11 mouse cellular contexts compared by ENCODE assay signal in genomic region chr11:53788196-53788595, GRCm38 (mm10). TPM values are rescaled to one million over a fixed set of nuclear protein-coding genes. Genes with fewer than 3 reads are reported as not detected.
DNase-seq lines count a peak whose midpoint lies in the region; ATAC-seq lines count a peak whose summit lies in the region.
"Had no signal": no experiment of that assay in that cellular context is flagged by ENCODE, and none has a peak within 500 bp of the region (broad histone marks: within the 10 kb centered on the region; RNA-seq: fewer than 3 reads in every experiment).

No protein-coding gene starts in this region.

- no peak overlapping the region for H3K4me2 ChIP-seq in forebrain, embryonic 14.5 days (ENCODE audit: low read length)
- H3K4me2 ChIP-seq: embryonic facial prominence, embryonic 13.5 days; intestine, embryonic 15.5 days had no signal

- no peak overlapping the region for H3K9ac ChIP-seq in forebrain, embryonic 14.5 days (ENCODE audit: low read length)
- H3K9ac ChIP-seq: embryonic facial prominence, embryonic 13.5 days; intestine, embryonic 15.5 days had no signal

- WGBS in forebrain, embryonic 14.5 days = 79% methylated on average over 8 of the region's 8 CpGs

- no peaks in the 10 kb centered on the region for H3K9me3 ChIP-seq in forebrain, embryonic 14.5 days (replicated peaks; ENCODE audit: control insufficient read depth, low read length)
- H3K9me3 ChIP-seq: embryonic facial prominence, embryonic 13.5 days; intestine, embryonic 15.5 days had no signal

- H3K27me3 ChIP-seq in forebrain, embryonic 14.5 days (replicated peaks; ENCODE audit: control insufficient read depth, insufficient read depth, low read length) = no peaks in the 10 kb centered on the region
- H3K27me3 ChIP-seq: embryonic facial prominence, embryonic 13.5 days; intestine, embryonic 15.5 days had no signal

- no peaks in the 10 kb centered on the region for H3K36me3 ChIP-seq in forebrain, embryonic 14.5 days (ENCODE audit: control insufficient read depth, insufficient read depth, low read length)
- H3K36me3 ChIP-seq: embryonic facial prominence, embryonic 13.5 days; intestine, embryonic 15.5 days had no signal

- H3K27ac ChIP-seq in forebrain, embryonic 14.5 days (ENCODE audit: low read depth, low read length) = no peak overlapping the region
- H3K27ac ChIP-seq: embryonic facial prominence, embryonic 13.5 days; intestine, embryonic 15.5 days had no signal

- no peak for ATAC-seq in forebrain, embryonic 14.5 days
- ATAC-seq: intestine, embryonic 15.5 days had no signal

- H3K4me1 ChIP-seq in forebrain, embryonic 14.5 days (ENCODE audit: control insufficient read depth, insufficient read depth, low read length) = no peaks in the 10 kb centered on the region

- peak; percentile 73 to 86 for DNase-seq in adrenal gland, adult (ENCODE audit: inconsistent age in 2 of 2, low spot score in 1 of 2)
- DNase-seq in adrenal gland, adult 18-20 months (ENCODE audit: low spot score in 2 of 2) = no peak
- peak; percentile 77 for DNase-seq in ovary, postnatal 36 days (ENCODE audit: low spot score)
- no peak for DNase-seq in ovary, postnatal 10 days (ENCODE audit: low spot score)
- peak; percentile 68 to 90 for DNase-seq in kidney, postnatal 25 days
- DNase-seq in testis, postnatal 14 days (ENCODE audit: low spot score) = peak; percentile 54
- no peak for DNase-seq in cerebellum, adult 8-10 months
- no peak for DNase-seq in forebrain, embryonic 14.5 days (ENCODE audit: low spot score)

- H3K4me3 ChIP-seq in forebrain, embryonic 14.5 days (ENCODE audit: low read depth, low read length) = no peak overlapping the region
- H3K4me3 ChIP-seq: embryonic facial prominence, embryonic 13.5 days; intestine, embryonic 15.5 days had no signal

RNA-seq across cellular contexts. Expression of gene Gm17334, which starts 15.2 kb away (rescaled TPM):
- under 1 TPM in 1 of 2 experiments, not detected in 1; 0.80 TPM for total RNA-seq in adrenal gland, adult 18-20 months (2021)
- polyA plus RNA-seq in forebrain, embryonic 14.5 days (2014; fragmentation: Nextera tagmentation; extraction: Ambion mirVana) = not detected in 2 replicates
- polyA plus RNA-seq: embryonic facial prominence, embryonic 13.5 days; neural tube, embryonic 14.5 days had no signal

RNA-seq across cellular contexts. Expression of gene Irf1, which starts 18.4 kb away (rescaled TPM):
- total RNA-seq in adrenal gland, adult 18-20 months (2021) = 10 to 100 TPM; 21.2 to 44.2 TPM
- polyA plus RNA-seq in forebrain, embryonic 14.5 days (2014; fragmentation: Nextera tagmentation; extraction: Ambion mirVana) = 3.0 and 3.8 TPM in 2 replicates

Comparison
In these comparisons a context has a peak if more than half of its experiments do, and no peak if none do; other contexts are left out.
1. DNase-seq: peak in adrenal gland, adult (2 of 2), ovary, postnatal 36 days (single experiment), kidney, postnatal 25 days (2 of 2) and testis, postnatal 14 days (single experiment); none in adrenal gland, adult 18-20 months (0 of 2), ovary, postnatal 10 days (single experiment), cerebellum, adult 8-10 months (single experiment) and forebrain, embryonic 14.5 days (single experiment).